Mouse (Mus musculus) neural tube, embryonic 14.5 days (tissue): ENCODE measurements around the gene Farp1. TPM values are rescaled to one million over a fixed set of nuclear protein-coding genes. Genes with fewer than 3 reads are reported as not detected.
"Not testable (repeated sequence)": the region's sequence is repeated elsewhere in the genome, so short reads cannot be mapped to it uniquely, and the experiment has no call there.

Experiments
- ATAC-seq: fragments of 200-750 bp; cut with Nextera tagmentation; 2 replicates; pipeline ENCODE4 v1.8.0; 2017; ENCODE audit warnings: low read depth, mild to moderate bottlenecking, moderate TSS enrichment, moderate library complexity
- H3K27ac ChIP-seq: fragments of 300-500 bp; sonication (generic); 2 replicates; pipeline ENCODE4 v1.5.1; 2014; ENCODE audit warnings: low read depth, mild to moderate bottlenecking, control low read depth, low read length, moderate library complexity, mixed read lengths
- H3K27me3 ChIP-seq: fragments of 300-500 bp; sonication (generic); 2 replicates; pipeline ENCODE4 v1.6.1; 2014; ENCODE audit warnings: low read length; ENCODE audit not compliant: control insufficient read depth, insufficient read depth
- H3K36me3 ChIP-seq: fragments of 300-500 bp; sonication (generic); 2 replicates; pipeline ENCODE4 v1.6.1; 2014; ENCODE audit warnings: low read length, mixed read lengths; ENCODE audit not compliant: control insufficient read depth, insufficient read depth
- H3K4me1 ChIP-seq: fragments of 300-500 bp; sonication (generic); 2 replicates; pipeline ENCODE4 v1.6.1; 2014; ENCODE audit warnings: low read length; ENCODE audit not compliant: control insufficient read depth, insufficient read depth
- H3K4me2 ChIP-seq: fragments of 300-500 bp; sonication (generic); 2 replicates; pipeline ENCODE4 v1.6.1; 2014; ENCODE audit warnings: mild to moderate bottlenecking, low read depth, low read length, control low read depth
- H3K4me3 ChIP-seq: fragments of 300-500 bp; sonication (generic); 2 replicates; pipeline ENCODE4 v1.5.1; 2014; ENCODE audit warnings: low read depth, low read length, control low read depth, mixed read lengths
- H3K9ac ChIP-seq: fragments of 300-500 bp; sonication (generic); replicated peaks from 2 replicates; pipeline ENCODE4 v1.6.1; 2014; ENCODE audit warnings: low read depth, mild to moderate bottlenecking, control low read depth, low read length, mixed read lengths
- H3K9me3 ChIP-seq: fragments of 300-500 bp; sonication (generic); 2 replicates; pipeline ENCODE4 v1.6.1; 2016; ENCODE audit warnings: low read length; ENCODE audit not compliant: control insufficient read depth
- WGBS: fragments of 180-500 bp; shearing (Covaris S2); extraction: QIAGEN DNeasy Blood & Tissue Kit; methylation state at CpG from one replicate; pipeline ENCODE4 v1.1.7; 2014; 5-methylcytosine and 5-hydroxymethylcytosine counted together
- polyA plus RNA-seq: library from polyadenylated mRNA; unstranded; fragments of >200 nt; fragmentation: Nextera tagmentation; extraction: Ambion mirVana; gene quantifications from 2 replicates; pipeline ENCODE4 v1.2.1, GENCODE M21; 2014

Gene Farp1
- polyA plus RNA-seq, 1 experiment from 2014 or later = 34.9 TPM

DNA sequence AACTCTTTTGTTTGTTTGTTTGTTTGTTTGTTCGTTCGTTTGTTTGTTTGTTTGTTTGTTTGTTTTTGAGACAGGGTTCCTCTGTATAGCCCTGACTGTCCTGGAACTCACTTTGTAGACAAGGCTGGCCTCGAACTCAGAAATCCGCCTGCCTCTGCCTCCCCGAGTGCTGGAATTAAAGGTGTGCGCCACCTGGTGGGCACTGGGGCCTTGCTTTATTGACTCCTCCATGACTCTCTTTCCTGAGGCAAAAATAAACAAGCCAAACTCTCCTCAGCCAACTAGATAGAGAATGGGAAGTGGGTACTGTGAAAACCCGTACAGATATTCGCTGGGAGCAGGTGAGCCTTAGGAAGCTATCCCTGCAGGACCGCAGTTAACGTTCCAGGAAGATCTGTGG, 154.8 kb downstream of the Farp1 start:
- not testable (repeated sequence) for ATAC-seq, H3K4me3 ChIP-seq, H3K9ac ChIP-seq, H3K9me3 ChIP-seq, H3K4me1 ChIP-seq, H3K27ac ChIP-seq, H3K4me2 ChIP-seq, H3K27me3 ChIP-seq, H3K36me3 ChIP-seq
- WGBS = 94% methylated on average over 10 of the region's 10 CpGs

DNA sequence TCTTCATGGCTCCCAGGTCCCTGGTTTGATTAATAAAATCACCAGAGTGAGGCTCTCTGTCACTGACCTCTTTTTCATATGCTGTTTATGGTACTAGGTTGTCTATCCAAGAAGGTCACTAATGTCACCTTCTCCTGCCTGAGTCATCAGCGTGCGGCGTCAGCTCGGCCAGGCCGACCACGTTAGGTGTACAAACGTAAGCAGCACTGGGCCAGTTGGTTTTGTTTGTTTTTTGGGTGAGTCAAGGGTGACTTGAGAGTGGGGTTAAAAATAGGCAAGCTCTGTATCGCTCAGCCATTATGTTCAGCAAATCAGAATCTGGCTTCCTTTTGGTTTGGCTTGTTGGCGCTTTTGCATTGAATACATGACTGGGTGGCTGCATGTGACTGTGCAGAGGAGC, 155.4 kb downstream of the Farp1 start:
- Histone ChIP-seq H3K9me3 (no peaks in the 10 kb centered on the region), H3K4me2 (no peak overlapping the region), H3K9ac (no peak overlapping the region), H3K27ac (no peak overlapping the region), H3K4me3 (no peak overlapping the region), H3K36me3 (no peaks in the 10 kb centered on the region), H3K4me1 (no peaks in the 10 kb centered on the region), H3K27me3 (no peaks in the 10 kb centered on the region)
- WGBS = 97% methylated on average over 9 of the region's 9 CpGs
- ATAC-seq = no peak

DNA sequence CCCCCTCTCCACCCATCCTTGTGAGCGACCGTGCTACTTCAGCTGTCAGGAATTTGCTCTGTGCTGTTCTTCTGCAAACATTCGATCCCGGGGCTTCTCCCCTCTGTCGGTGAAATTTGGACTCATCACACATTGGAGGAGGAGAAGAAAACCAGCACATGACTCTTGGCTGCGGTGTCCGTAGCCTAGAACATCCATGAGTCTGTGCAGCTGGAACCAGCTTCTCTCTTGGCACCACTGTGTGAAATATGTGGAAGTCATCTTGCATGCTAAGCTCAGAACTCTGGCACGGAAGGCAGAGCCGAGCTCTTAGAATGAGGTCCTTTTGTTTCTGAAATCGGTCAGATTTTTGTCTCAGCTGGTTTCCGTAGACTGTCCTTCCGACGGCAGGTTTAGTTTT, 156.7 kb downstream of the Farp1 start:
- no peaks in the 10 kb centered on the region for H3K36me3 ChIP-seq
- peak; percentile 57; the same call in 1 of the 2 replicates for ATAC-seq
- H3K9me3 ChIP-seq = 0 out of 2 replicates have a peak, but pooled peaks cover 3% of the 10 kb centered on the region
- no peak overlapping the region for H3K4me2 ChIP-seq
- no peaks in the 10 kb centered on the region for H3K27me3 ChIP-seq
- 59% methylated on average over 13 of the region's 13 CpGs for WGBS
- no peak overlapping the region for H3K4me3 ChIP-seq
- no peak overlapping the region for H3K9ac ChIP-seq
- H3K4me1 ChIP-seq = no peaks in the 10 kb centered on the region
- peak overlapping the region; percentile 16 for H3K27ac ChIP-seq

DNA sequence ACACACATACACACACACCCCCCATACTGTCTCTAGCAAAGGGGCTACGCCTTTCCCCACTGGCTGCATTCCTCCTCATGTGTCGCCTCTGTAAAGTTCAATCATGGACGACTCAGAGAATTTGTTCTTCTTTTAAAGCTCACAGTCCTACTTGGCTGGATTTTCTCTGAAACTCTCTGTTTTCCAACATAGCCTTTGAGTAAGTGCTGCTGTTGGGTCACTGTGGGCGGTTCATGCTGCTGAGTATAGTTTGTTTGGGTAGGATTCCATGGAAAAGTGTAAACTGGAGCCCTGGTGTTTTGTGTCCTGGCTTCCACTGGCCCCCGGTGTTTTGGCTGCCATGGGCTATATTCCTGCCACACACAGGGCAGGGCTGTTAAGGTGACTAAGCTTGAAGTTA, 157.4 kb downstream of the Farp1 start:
- 69% methylated on average over 5 of the region's 5 CpGs for WGBS
- no peaks in the 10 kb centered on the region for H3K27me3 ChIP-seq
- H3K9ac ChIP-seq = no peak overlapping the region
- no peaks in the 10 kb centered on the region for H3K4me1 ChIP-seq
- no peaks in the 10 kb centered on the region for H3K36me3 ChIP-seq
- no peak overlapping the region for H3K4me2 ChIP-seq
- H3K9me3 ChIP-seq = 0 out of 2 replicates have a peak, but pooled peaks cover 3% of the 10 kb centered on the region
- no peak for ATAC-seq
- H3K4me3 ChIP-seq = no peak overlapping the region
- H3K27ac ChIP-seq = peak overlapping the region; percentile 16

DNA sequence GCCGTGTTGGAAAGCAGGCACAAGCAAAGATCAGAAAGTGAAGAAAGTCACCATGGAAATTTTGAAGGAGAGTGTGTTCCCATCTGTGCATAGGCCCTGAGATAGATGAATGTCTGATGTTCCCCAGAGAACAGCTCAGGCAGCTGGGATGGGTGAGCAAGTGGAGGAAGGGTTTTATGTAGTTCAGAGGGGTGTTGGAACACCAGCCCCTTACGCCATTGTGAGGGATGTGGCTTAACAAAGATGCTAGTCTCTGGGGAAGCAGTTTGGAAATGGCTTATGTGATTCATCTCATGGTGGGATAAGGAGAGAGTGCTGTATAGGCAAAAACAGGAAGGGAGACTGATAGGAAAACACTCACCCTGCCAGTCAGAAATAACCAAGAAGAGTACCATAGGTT, 159.0 kb downstream of the Farp1 start:
- no peak for ATAC-seq
- 0 out of 2 replicates have a peak, but pooled peaks cover 5% of the 10 kb centered on the region for H3K4me1 ChIP-seq
- H3K9ac ChIP-seq = no peak overlapping the region
- no peak overlapping the region for H3K4me3 ChIP-seq
- no peaks in the 10 kb centered on the region for H3K36me3 ChIP-seq
- no peak overlapping the region for H3K4me2 ChIP-seq
- H3K27ac ChIP-seq = no peak overlapping the region
- 0 out of 2 replicates have a peak, but pooled peaks cover 3% of the 10 kb centered on the region for H3K9me3 ChIP-seq
- H3K27me3 ChIP-seq = no peaks in the 10 kb centered on the region
- WGBS = 85% methylated on average over 2 of the region's 2 CpGs

DNA sequence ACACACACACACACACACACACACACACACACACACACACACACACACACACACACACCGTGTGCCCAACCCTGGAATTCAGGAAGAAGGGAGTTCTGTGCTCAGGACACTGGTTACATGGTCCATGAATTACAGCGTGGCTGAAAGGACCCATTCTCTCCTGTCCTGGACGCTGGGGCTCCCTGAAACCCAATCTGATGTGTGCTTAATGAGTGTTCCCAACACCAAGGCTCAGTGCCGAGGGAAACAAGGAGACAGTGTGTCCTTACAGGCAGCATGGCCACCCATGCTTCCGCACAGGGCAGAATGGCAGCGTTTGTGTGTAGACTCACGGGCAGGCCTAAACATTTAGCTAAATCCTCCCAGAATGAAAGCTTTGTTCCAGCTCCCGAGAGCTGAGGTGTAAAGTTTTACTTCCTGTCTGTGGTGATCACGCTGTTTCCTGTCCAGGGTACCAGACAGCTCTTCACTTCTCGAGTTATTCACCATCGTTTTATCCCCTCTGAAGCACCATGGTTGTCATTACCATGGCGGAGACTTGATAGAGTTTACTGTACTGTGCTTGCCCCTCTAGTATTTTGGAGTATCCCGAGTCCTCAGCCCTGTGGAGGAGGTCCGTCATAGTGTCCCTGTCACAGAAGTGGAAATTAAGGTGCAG, 164.0 kb downstream of the Farp1 start:
- no peaks in the 10 kb centered on the region for H3K36me3 ChIP-seq
- H3K9me3 ChIP-seq = 0 out of 2 replicates have a peak, but pooled peaks cover 3% of the 10 kb centered on the region
- peak; percentile 80; the same call in 1 of the 2 replicates for ATAC-seq
- peaks cover 10% of the 10 kb centered on the region; the same call in 1 of the 2 replicates for H3K4me1 ChIP-seq
- peak overlapping the region; percentile 46; the same call in 1 of the 2 replicates for H3K27ac ChIP-seq
- no peak overlapping the region for H3K4me3 ChIP-seq
- H3K9ac ChIP-seq = no peak overlapping the region
- 44% methylated on average over 14 of the region's 14 CpGs for WGBS
- no peak overlapping the region for H3K4me2 ChIP-seq
- H3K27me3 ChIP-seq = no peaks in the 10 kb centered on the region

DNA sequence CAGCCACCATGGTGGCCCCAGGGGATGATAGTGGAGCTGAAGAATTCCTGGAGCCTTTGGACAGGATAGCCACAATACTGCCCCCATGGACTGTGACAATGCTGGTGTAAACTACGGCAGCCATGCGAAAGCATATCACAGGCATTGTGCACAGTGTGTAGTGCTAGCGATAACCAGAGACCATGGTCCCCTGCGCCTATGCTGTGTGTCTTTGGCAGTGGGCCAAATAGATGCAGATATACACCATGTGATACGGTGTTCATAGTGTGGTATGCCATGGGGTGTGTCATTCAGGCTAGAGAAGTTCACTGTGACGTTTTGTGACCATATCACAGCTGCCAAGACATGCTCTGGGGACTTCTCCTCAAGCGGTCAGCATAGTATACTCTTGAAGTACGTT, 164.8 kb downstream of the Farp1 start:
- ATAC-seq = peak; percentile 65
- Histone ChIP-seq H3K27ac (no peak overlapping the region), H3K4me1 (peaks cover 10% of the 10 kb centered on the region; the same call in 1 of the 2 replicates), H3K4me3 (no peak overlapping the region), H3K9me3 (0 out of 2 replicates have a peak, but pooled peaks cover 3% of the 10 kb centered on the region), H3K4me2 (no peak overlapping the region), H3K27me3 (no peaks in the 10 kb centered on the region), H3K9ac (no peak overlapping the region), H3K36me3 (no peaks in the 10 kb centered on the region)
- 65% methylated on average over 8 of the region's 8 CpGs for WGBS

DNA sequence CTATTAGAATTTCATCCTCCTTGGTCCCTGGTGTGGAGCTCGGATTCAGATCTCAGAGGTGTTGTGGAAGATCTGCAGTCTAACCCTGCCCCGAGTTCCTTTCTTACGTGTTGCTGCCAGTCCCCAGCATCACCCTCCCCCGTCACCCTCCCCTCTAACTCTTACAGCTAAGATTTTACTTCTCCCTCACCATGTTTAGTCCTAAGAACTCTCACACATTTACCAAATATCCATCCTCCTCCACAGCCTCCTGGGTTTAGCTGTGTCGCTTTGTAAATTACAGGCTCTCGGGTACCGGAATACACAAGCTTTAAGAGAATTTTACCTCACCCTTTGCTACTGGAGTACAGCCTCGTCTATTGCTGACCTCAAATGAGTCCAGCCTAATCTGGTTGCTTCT, 165.4 kb downstream of the Farp1 start:
- WGBS = 83% methylated on average over 8 of the region's 8 CpGs

DNA sequence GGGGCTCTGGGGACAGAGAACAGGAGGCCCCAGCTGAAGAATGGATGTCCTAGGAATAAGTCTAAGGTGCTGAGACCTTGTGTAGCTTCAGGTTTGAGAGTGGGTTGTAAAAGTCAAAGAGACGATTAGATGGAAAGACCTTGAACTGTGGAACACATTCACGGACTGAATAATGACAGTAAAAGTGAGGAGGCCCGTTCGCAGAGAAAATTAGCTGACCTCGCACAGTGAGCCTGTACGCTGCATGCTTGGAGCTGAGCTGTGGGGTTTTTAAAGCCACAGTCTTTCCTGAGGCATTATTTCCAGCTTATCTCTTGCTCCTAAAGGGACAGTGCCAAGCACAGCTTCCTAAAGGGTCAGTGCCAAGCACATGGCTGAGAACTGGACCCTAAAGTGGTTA, 166.2 kb downstream of the Farp1 start:
- Histone ChIP-seq H3K27ac (peak overlapping the region; percentile 28; the same call in 1 of the 2 replicates), H3K4me3 (no peak overlapping the region), H3K9ac (no peak overlapping the region), H3K4me2 (no peak overlapping the region), H3K36me3 (no peaks in the 10 kb centered on the region), H3K9me3 (0 out of 2 replicates have a peak, but pooled peaks cover 1% of the 10 kb centered on the region), H3K4me1 (peaks cover 10% of the 10 kb centered on the region; the same call in 1 of the 2 replicates), H3K27me3 (no peaks in the 10 kb centered on the region)
- no peak for ATAC-seq
- WGBS = 67% methylated on average over 6 of the region's 6 CpGs

More for the DNA sequence above, 165.4 kb downstream of the Farp1 start:
- 0 out of 2 replicates have a peak, but pooled peaks cover 3% of the 10 kb centered on the region for H3K9me3 ChIP-seq
- H3K9ac ChIP-seq = no peak overlapping the region
- no peaks in the 10 kb centered on the region for H3K36me3 ChIP-seq
- no peak for ATAC-seq
- no peak overlapping the region for H3K27ac ChIP-seq
- H3K4me3 ChIP-seq = no peak overlapping the region
- H3K4me1 ChIP-seq = peaks cover 10% of the 10 kb centered on the region; the same call in 1 of the 2 replicates
- no peak overlapping the region for H3K4me2 ChIP-seq
- no peaks in the 10 kb centered on the region for H3K27me3 ChIP-seq
